Mouse (Mus musculus) lung, adult 2 months (tissue): ENCODE measurements around the gene Pigp. TPM values are rescaled to one million over a fixed set of nuclear protein-coding genes. Genes with fewer than 3 reads are reported as not detected.

ENCODE experiments used
- DNase-seq: peaks from one replicate; pipeline ENCODE4 v3.0.0; 2022
- H3K4me1 ChIP-seq: fragments of 200-500 bp; 2 replicates; pipeline ENCODE4 v1.6.1; 2011; ENCODE audit warnings: low read length; ENCODE audit not compliant: control insufficient read depth, insufficient read depth
- H3K4me3 ChIP-seq: fragments of 200-500 bp; replicated peaks from 2 replicates; pipeline ENCODE3; 2011; ENCODE audit warnings: low read depth, mild to moderate bottlenecking, control low read depth, low read length; ENCODE audit errors: extremely low read depth
- CTCF ChIP-seq: fragments of 200-500 bp; IDR thresholded peaks from 2 replicates; pipeline ENCODE4 v1.5.1; 2011; ENCODE audit warnings: mild to moderate bottlenecking, low read length, control low read depth; ENCODE audit not compliant: insufficient read depth
- POLR2A ChIP-seq: fragments of 200-500 bp; IDR thresholded peaks from 2 replicates; pipeline ENCODE4 v1.6.1; 2011; ENCODE audit warnings: low read depth, mild to moderate bottlenecking, control low read depth, low read length, borderline replicate concordance; ENCODE audit errors: extremely low read depth
- WGBS: fragments of 180-500 bp; shearing (Covaris S2); methylation state at CpG from one replicate; pipeline ENCODE4 v1.1.7; 2018; 5-methylcytosine and 5-hydroxymethylcytosine counted together
- polyA plus RNA-seq: library from polyadenylated mRNA; depleted of rRNA; stranded (reverse); fragments of >200 nt; gene quantifications from 2 replicates; pipeline ENCODE4 v1.2.3, GENCODE M21; 2012; rRNA removed

Gene Pigp
- polyA plus RNA-seq = 20.6 and 23.8 TPM in 2 replicates

DNA sequence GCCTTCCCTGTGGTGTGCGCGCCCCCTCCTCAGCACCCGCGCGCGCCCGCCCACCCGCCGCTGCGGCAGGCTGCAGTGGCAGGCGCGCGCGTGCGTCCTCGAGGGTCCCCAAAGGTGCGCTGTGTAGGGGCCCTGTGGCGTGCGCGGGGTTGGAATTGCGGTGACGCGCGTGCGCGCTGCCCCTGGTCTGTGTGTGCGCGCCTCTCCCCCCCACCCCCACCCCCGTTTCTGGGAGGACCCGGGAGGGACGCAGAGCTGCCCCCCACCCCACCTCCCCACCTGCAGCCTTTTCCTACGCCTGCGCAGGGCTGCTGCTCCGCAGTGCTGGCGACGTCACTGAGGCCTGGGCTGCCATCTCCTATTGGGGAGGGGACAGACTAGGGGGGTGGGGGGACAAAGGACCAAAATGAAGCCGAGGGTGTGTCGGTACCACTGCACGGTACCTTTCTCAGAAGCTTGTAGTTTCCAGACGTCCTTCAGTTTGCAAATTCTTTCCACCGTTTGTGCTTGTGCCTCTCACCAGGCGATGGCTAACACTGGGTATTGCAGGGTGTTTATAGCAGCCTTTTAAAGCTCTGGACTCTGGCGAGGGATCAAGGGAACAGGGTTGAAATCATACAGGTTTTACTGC is at the start of gene Pigp:
Pigp (minus strand) TSS at position 542 of the 631 bp plus-strand sequence.
- WGBS = under 1% methylated on average over 41 of the region's 43 CpGs
- peak; percentile 37 for DNase-seq
- H3K4me1 ChIP-seq = peaks cover 9% of the 10 kb centered on the region
- TF ChIP-seq CTCF = peak; percentile 8; the same call in 1 of the 2 replicates
- TF ChIP-seq POLR2A = no peak
- H3K4me3 ChIP-seq = peak within 1 kb of the TSS; percentile 83

DNA sequence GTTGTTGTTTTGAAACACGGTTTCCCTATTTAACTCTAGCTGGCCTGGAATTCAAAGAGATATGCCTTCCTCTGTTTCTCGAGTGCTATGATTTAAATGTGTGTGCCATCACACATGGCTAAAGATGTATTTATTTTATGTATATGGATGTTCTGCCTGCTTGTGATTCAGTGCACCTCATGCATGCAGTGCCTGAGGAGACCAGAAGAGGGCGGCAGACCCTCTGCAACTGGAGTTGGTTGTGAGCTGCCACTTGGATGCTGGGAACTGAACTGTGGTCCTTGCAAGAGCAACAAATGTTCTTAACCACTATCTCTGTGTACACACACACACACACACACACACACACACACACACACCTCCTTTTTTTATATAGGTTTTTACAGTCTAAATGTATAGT is 48.9 kb upstream of the Pigp start:
- WGBS = 95% methylated on average over 3 of the region's 3 CpGs
- no peak for DNase-seq
- TF ChIP-seq CTCF = peak; percentile 42
- TF ChIP-seq POLR2A = no peak
- no peak overlapping the region for H3K4me3 ChIP-seq
- H3K4me1 ChIP-seq = no peaks in the 10 kb centered on the region

DNA sequence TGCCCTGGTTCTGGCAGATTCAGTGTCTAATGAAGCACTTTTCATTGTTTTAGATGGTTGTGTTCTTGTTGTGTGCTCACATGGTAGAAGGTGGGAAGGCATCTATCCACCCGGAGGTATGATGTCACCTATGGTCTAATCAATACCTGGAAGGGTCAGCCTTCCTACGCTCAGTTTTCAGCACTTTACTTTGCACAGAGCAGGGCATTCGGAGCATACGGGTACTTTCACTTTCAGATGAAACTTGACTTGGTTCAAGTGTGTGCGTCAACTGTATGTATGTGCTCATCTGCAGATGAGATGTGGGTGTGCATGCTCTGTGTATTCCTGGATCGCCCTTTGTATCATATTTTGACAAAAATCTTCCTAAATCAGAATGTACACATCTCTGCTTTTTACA is 42.5 kb upstream of the Pigp start:
- no peak for DNase-seq
- WGBS = 86% methylated on average over 6 of the region's 6 CpGs
- H3K4me1 ChIP-seq = no peaks in the 10 kb centered on the region; the same call in 1 of the 2 replicates
- TF ChIP-seq CTCF (no peak), POLR2A (no peak)
- no peak overlapping the region for H3K4me3 ChIP-seq

DNA sequence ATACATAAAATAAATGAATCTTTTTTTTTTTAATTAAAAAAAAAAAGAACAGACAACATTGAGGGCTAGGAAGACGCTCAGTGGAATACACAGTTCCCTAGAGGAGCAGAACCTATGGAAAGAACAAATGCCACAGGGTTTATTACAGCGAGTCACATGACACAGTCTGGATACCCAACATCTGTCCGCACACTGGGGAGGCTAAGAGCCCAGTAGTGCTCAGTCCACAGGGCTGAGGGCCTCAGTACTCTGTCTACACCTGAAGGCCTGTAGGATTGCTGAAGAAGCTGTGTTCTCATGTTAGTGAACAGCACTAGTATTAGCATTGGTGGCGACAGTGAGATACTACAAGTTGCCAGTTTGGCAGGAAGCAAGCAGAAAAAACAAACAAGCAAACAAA is 41.1 kb upstream of the Pigp start:
- Histone ChIP-seq H3K4me3 (no peak overlapping the region), H3K4me1 (no peaks in the 10 kb centered on the region; the same call in 1 of the 2 replicates)
- 91% methylated on average over 4 of the region's 4 CpGs for WGBS
- TF ChIP-seq CTCF (no peak), POLR2A (no peak)
- DNase-seq = no peak

DNA sequence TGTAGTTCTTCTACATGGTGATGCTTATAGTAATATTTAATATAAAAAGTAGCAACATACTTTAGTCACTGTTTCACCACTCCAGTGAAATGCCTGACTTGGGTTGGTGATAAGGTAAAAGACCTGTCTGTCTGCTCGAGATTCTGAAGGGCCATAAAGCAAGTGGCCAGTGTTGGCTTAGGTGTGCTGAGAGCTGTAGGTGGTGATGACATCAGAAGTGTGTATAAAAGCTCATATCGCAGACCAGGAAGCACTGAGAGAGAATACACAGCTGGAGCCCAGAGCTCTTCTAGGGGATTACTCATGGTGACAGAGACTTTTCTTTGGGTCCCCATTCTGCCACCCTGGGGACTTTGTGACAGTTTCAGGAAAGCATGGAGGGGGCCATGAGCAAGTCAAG is 40.6 kb upstream of the Pigp start:
- no peak for DNase-seq
- WGBS = 75% methylated on average over 2 of the region's 2 CpGs
- TF ChIP-seq CTCF = no peak
- TF ChIP-seq POLR2A = no peak
- Histone ChIP-seq H3K4me1 (no peaks in the 10 kb centered on the region; the same call in 1 of the 2 replicates), H3K4me3 (no peak overlapping the region)

DNA sequence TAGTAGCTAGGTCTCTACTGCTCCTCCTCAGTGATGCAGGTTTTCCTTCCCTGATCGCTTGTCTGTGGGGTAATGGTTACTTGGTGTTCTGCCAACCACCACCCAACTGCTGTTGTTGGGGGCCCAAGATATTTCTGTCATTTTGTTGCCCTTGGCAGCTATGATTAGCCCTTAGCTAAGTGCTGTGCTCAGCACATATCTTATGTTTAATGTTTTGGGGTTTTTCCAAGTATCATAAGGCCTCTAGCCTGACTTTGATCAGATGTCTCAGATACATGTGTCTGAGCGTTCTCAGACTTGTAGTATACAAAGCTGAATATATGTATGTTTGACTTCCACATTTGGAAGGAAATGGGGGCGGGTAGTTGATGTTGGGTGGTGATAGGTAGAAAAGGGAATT is 39.6 kb upstream of the Pigp start:
- no peak for DNase-seq
- no peak for TF ChIP-seq CTCF
- TF ChIP-seq POLR2A = no peak
- H3K4me1 ChIP-seq = no peaks in the 10 kb centered on the region; the same call in 1 of the 2 replicates
- 64% methylated on average over 3 of the region's 3 CpGs for WGBS
- H3K4me3 ChIP-seq = no peak overlapping the region

DNA sequence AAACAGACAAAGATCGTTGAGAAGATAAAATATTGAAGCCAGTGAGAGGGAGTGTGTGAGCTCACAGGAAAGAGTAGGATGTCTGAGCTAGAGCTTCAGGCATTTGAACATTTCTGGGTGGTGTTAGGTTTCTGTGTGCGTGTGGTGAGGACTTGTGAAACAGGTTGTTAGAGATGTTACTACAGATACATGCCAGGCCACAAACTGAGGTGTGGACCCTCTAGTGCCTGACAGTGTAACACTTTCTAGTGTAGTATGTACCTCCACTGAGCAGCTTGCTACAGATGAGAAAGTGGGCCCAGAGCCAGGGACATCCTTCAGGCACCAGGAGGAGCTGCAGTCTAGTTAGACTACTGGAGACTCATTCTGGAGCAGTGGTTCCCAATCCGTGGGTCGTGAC is 30.5 kb upstream of the Pigp start:
- DNase-seq = no peak
- no peak for TF ChIP-seq CTCF
- TF ChIP-seq POLR2A = no peak
- Histone ChIP-seq H3K4me1 (no peaks in the 10 kb centered on the region), H3K4me3 (no peak overlapping the region)
- 69% methylated on average over 4 of the region's 4 CpGs for WGBS

DNA sequence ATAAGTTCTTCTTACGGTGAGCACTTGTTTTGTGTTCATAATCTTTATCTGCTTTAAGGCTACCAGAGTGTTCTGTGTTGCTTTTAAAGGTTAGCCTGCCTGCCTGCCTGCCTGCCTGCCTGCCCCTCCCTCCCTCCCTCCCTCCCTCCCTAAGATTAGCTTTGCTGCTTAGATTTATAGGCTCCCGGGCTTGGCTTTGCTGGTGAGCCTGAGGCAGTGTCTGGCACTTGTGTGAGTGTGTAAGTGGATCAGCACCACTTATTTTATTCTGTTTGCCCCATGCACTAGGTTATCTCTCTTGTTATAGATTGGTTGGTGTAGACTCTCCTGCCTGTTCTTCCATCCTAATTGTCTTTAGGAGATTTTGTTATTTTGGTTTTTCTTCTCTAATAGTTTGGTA is 30.0 kb upstream of the Pigp start:
- WGBS = 51% methylated on average over 2 of the region's 2 CpGs
- TF ChIP-seq CTCF = no peak
- H3K4me1 ChIP-seq = peaks cover 2% of the 10 kb centered on the region; the same call in 1 of the 2 replicates
- H3K4me3 ChIP-seq = no peak overlapping the region
- no peak for DNase-seq

DNA sequence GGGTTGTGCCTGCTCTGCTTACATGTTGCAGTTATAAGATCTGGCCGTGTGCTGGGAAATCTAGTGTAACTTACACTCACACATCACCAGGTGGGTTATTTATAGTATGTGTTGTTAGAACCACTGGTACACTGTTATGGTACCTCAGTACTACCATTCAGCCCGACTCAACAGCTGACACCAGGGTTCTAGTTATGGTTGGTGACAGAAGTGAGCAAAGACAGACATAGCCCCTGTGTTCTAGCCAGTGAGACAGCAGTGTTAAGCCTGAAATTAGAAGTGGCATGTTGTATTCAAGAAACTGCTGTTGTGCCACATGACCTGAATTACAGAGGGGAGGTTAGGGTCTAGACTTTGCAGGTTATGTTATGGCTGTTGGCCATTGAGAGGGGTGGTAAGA is 27.5 kb upstream of the Pigp start:
- DNase-seq = no peak
- 87% methylated on average over 2 of the region's 2 CpGs for WGBS
- Histone ChIP-seq H3K4me1 (peaks cover 2% of the 10 kb centered on the region; the same call in 1 of the 2 replicates), H3K4me3 (no peak overlapping the region)
- TF ChIP-seq CTCF (no peak), POLR2A (no peak)

DNA sequence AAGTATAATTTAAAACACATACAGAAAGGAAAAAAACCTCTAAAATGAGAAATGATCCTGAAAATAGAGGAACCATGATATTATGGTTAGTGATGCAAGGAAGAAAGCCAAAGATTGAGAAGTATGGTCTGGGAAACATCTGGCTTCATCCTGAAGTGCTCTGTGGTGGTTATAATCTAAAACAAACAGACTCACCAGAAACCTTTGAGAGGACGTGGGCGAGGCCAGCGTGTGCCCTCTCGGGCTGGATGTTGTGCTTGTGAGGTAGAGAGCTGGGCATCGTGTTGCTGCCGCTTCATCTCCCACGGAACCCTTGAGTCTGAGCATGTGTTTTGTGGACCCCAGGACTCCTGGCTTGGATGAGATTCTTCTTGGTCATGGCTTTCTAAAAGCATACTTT is 25.0 kb upstream of the Pigp start:
- peaks cover 2% of the 10 kb centered on the region; the same call in 1 of the 2 replicates for H3K4me1 ChIP-seq
- 66% methylated on average over 7 of the region's 7 CpGs for WGBS
- no peak for DNase-seq
- TF ChIP-seq CTCF (no peak), POLR2A (no peak)
- H3K4me3 ChIP-seq = no peak overlapping the region
